Mouse (Mus musculus) right cerebral cortex, adult 2 months (tissue): ENCODE data around the gene Kif3a.

ENCODE experiments used
- DNase-seq, 2 experiments: peaks; one replicate each; pipeline ENCODE4 v3.0.0; 2021 to 2022; ENCODE audit warnings: low spot score in 2 of 2

Gene Kif3a

GRCm38 (mm10) chr11:53644017-53644416 is 76.8 kb downstream of the Kif3a start:
- no peak for DNase-seq

- no peak for DNase-seq
Observed at GRCm38 (mm10) chr11:53651441-53651840, 84.3 kb downstream of the Kif3a start.
